Mouse (Mus musculus): ENCODE measurements around the gene Cdkal1. TPM values are rescaled to one million over a fixed set of nuclear protein-coding genes. Genes with fewer than 3 reads are reported as not detected.

The Cdkal1 gene
- polyA plus RNA-seq, 1 experiment from 2014 or later: 33.9 TPM

GRCm38 (mm10) chr13:29807930-29808329 lies 47.5 kb downstream of the Cdkal1 start:
- Histone ChIP-seq H3K36me3 (replicated peaks) (no peaks in the 10 kb centered on the region), H3K4me1 (peaks cover 6% of the 10 kb centered on the region), H3K4me2 (no peak overlapping the region), H3K27me3 (no peaks in the 10 kb centered on the region), H3K27ac (no peak overlapping the region), H3K4me3 (replicated peaks) (no peak overlapping the region), H3K9ac (no peak overlapping the region), H3K9me3 (no peaks in the 10 kb centered on the region)
- WGBS: 97% methylated on average over 3 of the region's 3 CpGs
- no peak for ATAC-seq (ENCODE audit: low FRiP score)

- Histone ChIP-seq H3K36me3 (replicated peaks) (no peaks in the 10 kb centered on the region), H3K4me2 (no peak overlapping the region), H3K27ac (no peak overlapping the region), H3K4me1 (peaks cover 6% of the 10 kb centered on the region), H3K4me3 (replicated peaks) (no peak overlapping the region), H3K9me3 (no peaks in the 10 kb centered on the region), H3K9ac (no peak overlapping the region), H3K27me3 (no peaks in the 10 kb centered on the region)
- no peak for ATAC-seq (ENCODE audit: low FRiP score)
- WGBS: 46% methylated on average over 4 of the region's 4 CpGs
Observed at GRCm38 (mm10) chr13:29806871-29807270, 48.6 kb downstream of the Cdkal1 start.

GRCm38 (mm10) chr13:29805296-29805695 lies 50.2 kb downstream of the Cdkal1 start:
- 95% methylated on average over 1 of the region's 1 CpGs for WGBS
- Histone ChIP-seq H3K4me3 (replicated peaks) (no peak overlapping the region), H3K36me3 (replicated peaks) (no peaks in the 10 kb centered on the region), H3K4me1 (peaks cover 6% of the 10 kb centered on the region), H3K9ac (no peak overlapping the region), H3K27ac (no peak overlapping the region), H3K9me3 (no peaks in the 10 kb centered on the region), H3K4me2 (no peak overlapping the region), H3K27me3 (no peaks in the 10 kb centered on the region)
- no peak for ATAC-seq (ENCODE audit: low FRiP score)

GRCm38 (mm10) chr13:29804034-29804433 lies 51.4 kb downstream of the Cdkal1 start:
- 78% methylated on average over 6 of the region's 6 CpGs for WGBS
- H3K9ac ChIP-seq: no peak overlapping the region

GRCm38 (mm10) chr13:29802699-29803098 lies 52.8 kb downstream of the Cdkal1 start:
- ATAC-seq (ENCODE audit: low FRiP score): no peak
- H3K27me3 ChIP-seq: no peaks in the 10 kb centered on the region
- H3K36me3 ChIP-seq (replicated peaks): no peaks in the 10 kb centered on the region
- no peak overlapping the region for H3K4me3 ChIP-seq (replicated peaks)
- H3K4me2 ChIP-seq: no peak overlapping the region
- H3K4me1 ChIP-seq: peaks cover 3% of the 10 kb centered on the region
- H3K9me3 ChIP-seq: no peaks in the 10 kb centered on the region
- no peak overlapping the region for H3K27ac ChIP-seq
- H3K9ac ChIP-seq: no peak overlapping the region

More at GRCm38 (mm10) chr13:29804034-29804433, 51.4 kb downstream of the Cdkal1 start:
- no peak for ATAC-seq (ENCODE audit: low FRiP score)
- no peak overlapping the region for H3K4me3 ChIP-seq (replicated peaks)
- no peaks in the 10 kb centered on the region for H3K36me3 ChIP-seq (replicated peaks)
- no peak overlapping the region for H3K27ac ChIP-seq
- H3K4me2 ChIP-seq: no peak overlapping the region
- H3K4me1 ChIP-seq: peaks cover 3% of the 10 kb centered on the region
- no peaks in the 10 kb centered on the region for H3K9me3 ChIP-seq
- no peaks in the 10 kb centered on the region for H3K27me3 ChIP-seq

GRCm38 (mm10) chr13:29800078-29800477 lies 55.4 kb downstream of the Cdkal1 start:
- Histone ChIP-seq H3K27me3 (no peaks in the 10 kb centered on the region), H3K4me3 (replicated peaks) (no peak overlapping the region), H3K9ac (no peak overlapping the region), H3K9me3 (no peaks in the 10 kb centered on the region), H3K4me1 (peaks cover 3% of the 10 kb centered on the region; the same call in 1 of the 2 replicates), H3K36me3 (replicated peaks) (no peaks in the 10 kb centered on the region), H3K4me2 (no peak overlapping the region), H3K27ac (no peak overlapping the region)
- WGBS: 94% methylated on average over 6 of the region's 6 CpGs
- no peak for ATAC-seq (ENCODE audit: low FRiP score)

GRCm38 (mm10) chr13:29792112-29792511 lies 63.4 kb downstream of the Cdkal1 start:
- WGBS: 69% methylated on average over 4 of the region's 4 CpGs
- Histone ChIP-seq H3K9ac (no peak overlapping the region), H3K27ac (no peak overlapping the region), H3K4me2 (no peak overlapping the region), H3K4me3 (replicated peaks) (no peak overlapping the region), H3K4me1 (peaks cover 4% of the 10 kb centered on the region; the same call in 1 of the 2 replicates), H3K9me3 (no peaks in the 10 kb centered on the region), H3K27me3 (no peaks in the 10 kb centered on the region), H3K36me3 (replicated peaks) (no peaks in the 10 kb centered on the region)
- ATAC-seq (ENCODE audit: low FRiP score): no peak

GRCm38 (mm10) chr13:29791439-29791838 lies 64.0 kb downstream of the Cdkal1 start:
- Histone ChIP-seq H3K27me3 (no peaks in the 10 kb centered on the region), H3K4me3 (replicated peaks) (no peak overlapping the region), H3K9me3 (no peaks in the 10 kb centered on the region), H3K36me3 (replicated peaks) (no peaks in the 10 kb centered on the region), H3K4me1 (peaks cover 4% of the 10 kb centered on the region; the same call in 1 of the 2 replicates), H3K4me2 (no peak overlapping the region), H3K9ac (no peak overlapping the region), H3K27ac (no peak overlapping the region)
- 88% methylated on average over 6 of the region's 6 CpGs for WGBS
- no peak for ATAC-seq (ENCODE audit: low FRiP score)

GRCm38 (mm10) chr13:29786984-29787383 lies 68.5 kb downstream of the Cdkal1 start:
- Histone ChIP-seq H3K4me3 (replicated peaks) (no peak overlapping the region), H3K36me3 (replicated peaks) (no peaks in the 10 kb centered on the region), H3K4me1 (no peaks in the 10 kb centered on the region), H3K27me3 (no peaks in the 10 kb centered on the region), H3K9me3 (no peaks in the 10 kb centered on the region), H3K9ac (no peak overlapping the region), H3K27ac (no peak overlapping the region), H3K4me2 (no peak overlapping the region)
- ATAC-seq (ENCODE audit: low FRiP score): no peak
- WGBS: 97% methylated on average over 3 of the region's 3 CpGs

GRCm38 (mm10) chr13:29784894-29785293 lies 70.6 kb downstream of the Cdkal1 start:
- no peaks in the 10 kb centered on the region for H3K36me3 ChIP-seq (replicated peaks)
- no peak overlapping the region for H3K27ac ChIP-seq
- H3K4me2 ChIP-seq: no peak overlapping the region
- 94% methylated on average over 4 of the region's 4 CpGs for WGBS
- no peak for ATAC-seq (ENCODE audit: low FRiP score)
- no peaks in the 10 kb centered on the region for H3K27me3 ChIP-seq
- H3K4me3 ChIP-seq (replicated peaks): no peak overlapping the region
- no peaks in the 10 kb centered on the region for H3K9me3 ChIP-seq
- no peak overlapping the region for H3K9ac ChIP-seq
- H3K4me1 ChIP-seq: no peaks in the 10 kb centered on the region; the same call in 1 of the 2 replicates

GRCm38 (mm10) chr13:29781332-29781731 lies 74.1 kb downstream of the Cdkal1 start:
- Histone ChIP-seq H3K9ac (no peak overlapping the region), H3K4me3 (replicated peaks) (no peak overlapping the region), H3K4me2 (no peak overlapping the region), H3K9me3 (no peaks in the 10 kb centered on the region), H3K27me3 (no peaks in the 10 kb centered on the region), H3K27ac (no peak overlapping the region), H3K4me1 (no peaks in the 10 kb centered on the region; the same call in 1 of the 2 replicates), H3K36me3 (replicated peaks) (no peaks in the 10 kb centered on the region)
- 90% methylated on average over 4 of the region's 4 CpGs for WGBS
- no peak for ATAC-seq (ENCODE audit: low FRiP score)

- no peak for ATAC-seq (ENCODE audit: low FRiP score)
- no peak overlapping the region for H3K4me2 ChIP-seq
Observed at GRCm38 (mm10) chr13:29780713-29781112, 74.8 kb downstream of the Cdkal1 start.

GRCm38 (mm10) chr13:29779519-29779918 lies 76.0 kb downstream of the Cdkal1 start:
- H3K27me3 ChIP-seq: no peaks in the 10 kb centered on the region
- H3K9me3 ChIP-seq: no peaks in the 10 kb centered on the region
- no peak overlapping the region for H3K9ac ChIP-seq
- no peak overlapping the region for H3K4me3 ChIP-seq (replicated peaks)
- H3K27ac ChIP-seq: no peak overlapping the region
- 92% methylated on average over 5 of the region's 5 CpGs for WGBS
- H3K36me3 ChIP-seq (replicated peaks): no peaks in the 10 kb centered on the region
- ATAC-seq (ENCODE audit: low FRiP score): no peak
- no peaks in the 10 kb centered on the region; the same call in 1 of the 2 replicates for H3K4me1 ChIP-seq
- H3K4me2 ChIP-seq: no peak overlapping the region

More at GRCm38 (mm10) chr13:29780713-29781112, 74.8 kb downstream of the Cdkal1 start:
- Histone ChIP-seq H3K27me3 (no peaks in the 10 kb centered on the region), H3K9ac (no peak overlapping the region), H3K27ac (no peak overlapping the region), H3K4me1 (no peaks in the 10 kb centered on the region; the same call in 1 of the 2 replicates), H3K4me3 (replicated peaks) (no peak overlapping the region), H3K9me3 (no peaks in the 10 kb centered on the region), H3K36me3 (replicated peaks) (no peaks in the 10 kb centered on the region)
- 68% methylated on average over 6 of the region's 6 CpGs for WGBS
